Mouse (Mus musculus) testis, adult 2 months (tissue): ENCODE results near the gene Acvr2b.

ENCODE experiments used
- CTCF ChIP-seq: fragments of 200-500 bp; IDR thresholded peaks from 2 replicates; pipeline ENCODE4 v1.5.1; 2012; ENCODE audit warnings: low read depth, mild to moderate bottlenecking, inconsistent platforms, low read length, moderate library complexity; ENCODE audit not compliant: control insufficient read depth, insufficient read depth, insufficient replicate concordance
- POLR2A ChIP-seq: fragments of 200-500 bp; IDR thresholded peaks from 2 replicates; pipeline ENCODE4 v1.6.1; 2012; ENCODE audit warnings: low read depth, mild to moderate bottlenecking, inconsistent platforms, low read length, moderate library complexity; ENCODE audit not compliant: control insufficient read depth

DNA sequence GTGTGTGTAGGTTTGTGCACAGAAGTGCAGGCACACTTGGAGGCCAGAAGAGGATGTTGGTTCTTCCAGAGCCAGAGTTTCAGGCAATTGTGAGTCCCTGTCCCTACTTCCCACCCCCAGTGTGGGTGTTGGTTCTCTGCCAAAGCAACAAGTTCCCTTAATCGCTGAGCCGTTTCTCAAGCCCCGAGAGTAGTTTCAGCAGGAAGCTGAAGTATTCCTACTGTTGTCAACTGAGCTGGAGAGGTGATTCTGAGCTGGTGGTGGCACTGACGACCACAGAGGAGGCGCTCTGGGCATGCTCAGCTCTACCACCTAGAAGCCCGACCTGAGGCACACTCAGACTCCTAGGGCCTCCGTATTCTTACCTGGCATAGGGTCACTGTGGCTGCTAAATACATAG, 36.6 kb upstream of the Acvr2b start, which contains the start of gene Slc22a14:
- TF ChIP-seq POLR2A: no peak
- TF ChIP-seq CTCF: no peak
